Mouse (Mus musculus): ENCODE results near the gene Spata20.

The Spata20 gene

DNA sequence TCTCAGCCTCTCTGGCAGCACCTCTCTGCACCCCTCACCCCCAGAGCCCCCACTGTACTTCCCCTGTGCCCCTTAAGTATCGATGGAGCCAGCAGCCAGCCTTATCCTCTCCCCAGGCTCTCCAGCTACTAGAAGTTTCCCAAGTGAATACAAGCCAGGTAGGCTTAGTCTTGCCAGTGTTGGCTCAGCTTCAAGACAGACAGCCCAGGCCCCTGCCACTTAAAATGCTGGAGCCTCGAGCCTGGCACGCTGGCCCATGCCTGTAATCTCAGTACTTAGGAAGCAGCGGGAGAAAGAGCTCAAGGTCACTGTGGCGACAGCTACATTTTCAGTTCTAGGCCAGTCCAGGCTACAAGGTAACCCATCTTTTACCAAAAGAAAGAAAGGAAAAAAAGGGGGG lies 36.1 kb downstream of the Spata20 start:
- DNase-seq, result no peak

DNA sequence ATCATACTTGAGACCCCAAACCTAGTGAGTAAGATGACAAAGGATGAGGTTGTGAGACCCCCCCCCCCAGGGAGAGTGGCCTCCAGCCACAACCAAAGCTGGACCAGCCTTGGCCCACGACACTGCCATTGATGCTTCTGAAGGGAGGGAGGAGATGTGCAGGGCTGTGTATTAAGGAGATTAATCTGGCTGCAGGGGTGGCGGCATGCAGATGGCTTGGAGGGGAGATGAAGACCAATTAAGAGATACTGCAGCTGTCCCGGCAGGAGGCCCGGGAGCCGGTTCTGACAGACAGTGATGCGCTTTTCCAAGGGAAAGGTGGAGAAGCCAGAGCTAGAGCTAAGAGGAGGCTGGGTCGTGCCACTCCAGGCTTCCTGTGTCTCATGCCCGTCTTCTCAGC lies 36.7 kb downstream of the Spata20 start:
- DNase-seq, result no peak

- no peak for DNase-seq
Measured at GRCm38 (mm10) chr11:94447017-94447416, 39.0 kb downstream of the Spata20 start.

DNA sequence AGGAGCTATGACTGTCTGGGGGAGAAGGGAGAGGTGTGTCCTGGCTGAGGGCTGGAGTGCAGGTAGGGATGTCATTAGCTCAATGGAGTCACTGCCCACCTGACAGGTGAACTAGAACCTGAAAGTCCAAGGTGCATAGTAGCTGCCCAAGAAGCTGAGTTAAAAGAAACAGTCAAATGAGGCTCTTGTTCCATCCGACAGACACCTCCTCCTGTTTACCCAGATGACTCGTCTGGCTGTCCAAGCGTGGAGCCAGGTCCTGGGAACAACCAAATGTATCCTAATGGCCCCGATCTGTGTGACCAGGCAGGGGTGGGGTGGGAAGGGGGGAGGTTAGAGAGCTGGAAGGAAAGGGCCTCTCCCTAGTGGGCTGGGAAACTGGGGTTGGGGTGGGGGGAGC lies 40.7 kb downstream of the Spata20 start:
- DNase-seq, result no peak

GRCm38 (mm10) chr11:94444829-94445228 lies 41.1 kb downstream of the Spata20 start:
- no peak for DNase-seq

DNA sequence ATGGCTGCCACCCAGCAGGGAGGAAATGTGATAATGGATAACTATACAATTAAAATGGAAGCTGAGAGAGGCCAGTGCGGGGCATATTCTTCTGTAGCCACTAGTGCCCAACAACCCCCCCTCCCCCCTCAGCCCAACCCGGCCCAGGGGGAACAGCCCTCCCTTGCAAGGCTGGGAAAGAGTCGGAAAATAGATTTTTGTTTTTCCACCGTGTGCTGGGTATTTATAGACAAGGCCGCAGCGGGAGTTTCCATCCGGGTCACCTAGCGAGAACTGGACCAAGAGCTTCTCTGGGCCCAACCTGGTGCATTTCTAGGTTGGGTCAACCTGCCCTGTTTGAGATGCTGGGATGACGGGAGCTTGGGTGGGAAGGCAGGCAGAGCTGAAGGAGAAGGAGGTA lies 44.2 kb downstream of the Spata20 start:
- no peak for DNase-seq

GRCm38 (mm10) chr11:94441122-94441521 lies 44.9 kb downstream of the Spata20 start:
- DNase-seq, result no peak

DNA sequence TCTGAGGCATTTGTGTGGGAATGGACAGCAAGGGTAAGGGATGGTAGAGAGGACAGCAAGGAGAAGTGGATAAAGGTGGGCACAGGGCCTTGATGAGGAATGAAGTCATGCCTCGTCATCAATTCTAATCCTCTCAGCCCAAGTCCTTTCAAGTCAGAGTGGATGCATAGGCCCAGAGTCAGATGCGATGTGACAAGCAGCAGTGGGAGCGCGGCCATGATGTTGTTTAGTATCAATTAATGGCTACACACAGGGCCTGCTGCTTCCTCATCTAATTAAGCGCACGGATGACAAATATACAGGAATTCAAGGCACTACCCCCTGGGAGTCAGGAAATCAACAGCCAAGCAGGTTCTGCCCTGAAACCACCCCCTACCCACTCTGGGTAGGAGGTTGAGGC lies 45.6 kb downstream of the Spata20 start:
- DNase-seq, result no peak

DNA sequence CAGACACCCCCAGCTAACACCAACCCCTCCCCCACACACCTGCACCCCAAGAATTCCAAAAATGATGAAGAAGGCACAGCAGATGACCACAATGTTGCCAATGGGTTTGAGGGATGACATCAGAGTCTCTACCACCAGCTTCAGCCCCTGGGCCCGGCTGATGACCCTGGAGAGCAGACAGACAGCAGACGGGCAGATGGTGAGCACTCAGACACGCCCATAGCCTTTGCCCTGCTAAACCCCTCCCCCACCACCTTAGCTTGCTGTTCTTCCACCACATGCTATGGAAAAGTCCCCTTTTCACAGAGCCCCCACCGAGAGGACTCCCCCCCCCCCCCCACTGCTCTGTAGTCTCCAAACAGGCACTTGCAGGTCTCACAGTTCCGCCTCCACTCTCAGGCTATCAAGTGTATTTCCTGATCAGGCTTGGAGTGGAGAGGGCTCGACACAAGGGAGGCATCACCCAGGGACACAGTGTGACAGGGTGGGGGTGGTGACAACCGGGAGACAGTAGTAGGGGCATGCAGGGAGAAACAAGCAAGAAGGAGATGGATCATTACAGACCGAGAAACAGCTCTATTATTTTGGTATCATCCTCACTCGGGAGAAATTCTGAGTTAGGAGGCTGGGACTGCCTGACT lies 56.8 kb downstream of the Spata20 start:
- no peak for DNase-seq

Data from liver (tissue).